Mouse (Mus musculus): ENCODE data around the gene Fjx1. TPM values are rescaled to one million over a fixed set of nuclear protein-coding genes. Genes with fewer than 3 reads are reported as not detected.

The Fjx1 gene
- polyA plus RNA-seq, 1 experiment, result not detected

DNA sequence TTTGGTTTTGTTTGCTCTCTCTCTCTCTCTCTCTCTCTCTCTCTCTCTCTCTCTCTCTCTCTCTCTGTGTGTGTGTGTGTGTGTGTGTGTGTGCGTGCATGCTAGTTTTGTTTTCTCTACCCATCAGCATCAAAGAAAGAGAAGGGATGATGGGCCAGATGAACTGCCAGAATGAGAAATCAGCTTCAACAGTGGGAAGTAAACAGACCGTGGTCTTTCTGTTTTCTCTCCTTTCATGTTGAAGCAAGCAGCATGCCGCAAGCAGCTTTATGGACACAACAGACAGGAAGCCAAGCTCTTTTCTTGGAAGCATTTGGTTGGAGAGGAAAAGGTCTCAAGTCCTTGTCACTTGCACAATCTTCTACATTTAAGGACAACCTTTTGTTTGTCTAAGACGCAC lies 21.2 kb downstream of the Fjx1 start:
- Histone ChIP-seq H3K27ac (ENCODE audit: insufficient read depth, low read depth, low read length) (no peak overlapping the region), H3K4me3 (ENCODE audit: insufficient read depth, low read length) (no peak overlapping the region), H3K4me1 (ENCODE audit: control insufficient read depth, insufficient read depth, low read length) (no peaks in the 10 kb centered on the region)
- TF ChIP-seq POLR2A (IDR thresholded peaks at IDR 0.05; ENCODE audit: borderline replicate concordance, low read depth, low read length), result no peak
- TF ChIP-seq CTCF (IDR thresholded peaks at IDR 0.05; ENCODE audit: low read depth, low read length), result no peak

DNA sequence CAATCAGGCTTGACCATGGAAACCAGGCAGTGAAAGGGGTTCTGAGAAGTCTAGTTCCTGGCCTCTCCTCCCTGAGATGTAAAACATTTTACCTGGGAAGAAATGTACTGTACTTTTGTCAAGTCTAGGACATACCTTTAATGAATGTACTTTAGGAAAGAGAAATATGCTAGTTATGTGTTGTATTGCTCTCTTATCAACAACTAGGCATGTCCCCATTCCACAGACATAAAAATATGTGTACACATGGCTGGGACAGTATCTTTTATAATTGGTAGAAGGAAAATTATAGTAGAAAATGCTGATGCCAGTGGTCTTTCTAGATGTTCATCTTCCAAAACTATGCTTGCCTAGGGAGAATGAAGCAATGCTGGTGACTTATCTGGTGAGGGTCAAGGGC lies 24.3 kb downstream of the Fjx1 start:
- Histone ChIP-seq H3K4me3 (ENCODE audit: insufficient read depth, low read length) (no peak overlapping the region), H3K4me1 (ENCODE audit: control insufficient read depth, insufficient read depth, low read length) (no peaks in the 10 kb centered on the region), H3K27ac (ENCODE audit: insufficient read depth, low read depth, low read length) (no peak overlapping the region)
- TF ChIP-seq CTCF (IDR thresholded peaks at IDR 0.05; ENCODE audit: low read depth, low read length), result no peak
- TF ChIP-seq POLR2A (IDR thresholded peaks at IDR 0.05; ENCODE audit: borderline replicate concordance, low read depth, low read length), result no peak

DNA sequence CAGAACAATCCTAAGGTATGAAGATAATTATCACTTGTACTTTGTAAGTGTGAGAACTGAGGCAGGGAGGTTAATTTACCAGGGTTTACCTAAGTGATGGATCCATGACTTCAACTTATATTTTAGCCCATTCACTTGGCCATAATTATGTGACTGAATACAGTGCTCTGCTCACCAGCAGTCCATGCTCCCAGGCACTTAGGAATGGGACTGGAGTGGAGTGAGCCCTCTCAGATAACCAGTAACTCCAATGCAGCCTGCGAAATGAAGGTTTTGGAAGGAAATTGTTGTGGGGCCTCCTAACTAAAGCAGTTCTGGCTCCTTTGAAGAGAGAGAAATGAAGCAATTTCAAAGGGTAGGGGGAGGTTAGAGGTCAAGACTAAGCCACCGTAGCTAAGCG lies 25.9 kb downstream of the Fjx1 start:
- TF ChIP-seq CTCF (IDR thresholded peaks at IDR 0.05; ENCODE audit: low read depth, low read length) (no peak), POLR2A (IDR thresholded peaks at IDR 0.05; ENCODE audit: borderline replicate concordance, low read depth, low read length) (no peak)
- H3K27ac ChIP-seq (ENCODE audit: insufficient read depth, low read depth, low read length), result no peak overlapping the region
- no peaks in the 10 kb centered on the region for H3K4me1 ChIP-seq (ENCODE audit: control insufficient read depth, insufficient read depth, low read length)
- H3K4me3 ChIP-seq (ENCODE audit: insufficient read depth, low read length), result no peak overlapping the region

DNA sequence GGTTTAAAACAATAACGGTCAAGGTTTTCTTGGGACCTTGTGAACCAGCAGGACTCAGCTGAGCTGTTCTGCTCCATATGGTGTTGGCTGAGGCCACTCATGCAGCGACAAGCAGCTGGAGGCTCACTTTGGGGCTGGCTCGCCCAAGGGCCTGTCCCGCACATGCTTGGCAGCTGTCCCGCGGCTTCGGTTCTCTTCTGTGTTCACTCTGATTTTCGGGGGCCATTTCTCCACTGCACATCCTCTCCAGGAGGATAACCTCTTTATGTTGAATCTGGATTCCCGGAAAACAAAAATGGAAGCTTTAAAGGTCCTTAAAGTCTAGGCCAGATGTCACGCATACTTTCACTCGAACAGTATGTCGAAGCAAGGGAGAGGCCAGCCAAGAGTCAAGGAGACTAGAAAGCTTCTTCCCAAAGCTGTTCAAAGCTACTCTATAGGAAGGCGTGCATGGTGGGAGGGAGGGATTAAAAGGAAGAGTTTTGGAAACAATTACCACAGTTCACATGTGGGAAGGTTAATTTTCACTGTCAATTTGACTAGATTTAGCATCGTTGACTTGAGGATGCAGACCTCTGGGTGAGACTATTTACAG lies 36.1 kb downstream of the Fjx1 start:
- TF ChIP-seq POLR2A (IDR thresholded peaks at IDR 0.05; ENCODE audit: borderline replicate concordance, low read depth, low read length), result no peak
- no peak for TF ChIP-seq CTCF (IDR thresholded peaks at IDR 0.05; ENCODE audit: low read depth, low read length)
- Histone ChIP-seq H3K4me1 (ENCODE audit: control insufficient read depth, insufficient read depth, low read length) (no peaks in the 10 kb centered on the region), H3K27ac (ENCODE audit: insufficient read depth, low read depth, low read length) (no peak overlapping the region), H3K4me3 (ENCODE audit: insufficient read depth, low read length) (no peak overlapping the region)

DNA sequence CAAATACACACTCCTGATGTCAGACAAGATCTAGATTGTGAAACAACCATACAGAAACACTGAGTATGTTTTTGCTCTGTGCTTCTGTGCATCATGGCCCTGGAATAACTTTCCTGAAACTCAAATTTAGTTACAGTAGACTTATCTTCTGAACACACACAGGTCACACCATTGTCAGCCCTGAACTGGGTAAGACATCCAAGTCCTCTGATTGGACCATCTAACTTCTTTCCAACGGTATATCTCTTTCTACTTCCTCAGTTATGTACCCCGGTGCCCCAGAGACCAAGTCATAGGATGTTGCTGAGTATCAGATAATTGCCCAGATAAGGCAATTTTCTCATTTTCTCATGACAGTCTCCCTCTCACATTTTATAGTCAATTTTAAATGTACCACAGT lies 39.6 kb downstream of the Fjx1 start:
- no peak for TF ChIP-seq POLR2A (IDR thresholded peaks at IDR 0.05; ENCODE audit: borderline replicate concordance, low read depth, low read length)
- TF ChIP-seq CTCF (IDR thresholded peaks at IDR 0.05; ENCODE audit: low read depth, low read length), result no peak
- H3K4me3 ChIP-seq (ENCODE audit: insufficient read depth, low read length), result no peak overlapping the region
- H3K4me1 ChIP-seq (ENCODE audit: control insufficient read depth, insufficient read depth, low read length), result 0 out of 2 replicates have a peak, but pooled peaks cover 3% of the 10 kb centered on the region
- H3K27ac ChIP-seq (ENCODE audit: insufficient read depth, low read depth, low read length), result no peak overlapping the region

DNA sequence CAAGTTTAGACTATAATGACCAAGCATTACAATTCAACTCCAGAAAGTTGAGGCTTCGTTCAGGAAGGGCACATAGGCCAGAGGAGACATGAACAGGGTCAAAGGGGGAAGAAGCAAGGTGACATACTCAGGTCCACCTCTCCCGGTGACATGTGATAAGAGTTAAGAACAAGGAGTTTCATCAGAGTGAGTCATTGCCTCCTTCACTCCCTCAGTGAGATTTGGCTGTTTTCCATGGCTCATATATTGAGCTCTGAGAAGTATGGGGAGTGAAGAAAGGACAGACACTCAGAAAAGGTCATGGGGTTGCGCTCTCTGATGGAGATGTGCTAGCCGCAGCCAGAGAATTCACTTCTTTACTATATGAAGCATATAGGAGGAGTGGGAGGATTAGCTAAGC lies 41.7 kb downstream of the Fjx1 start:
- 0 out of 2 replicates have a peak, but pooled peaks cover 3% of the 10 kb centered on the region for H3K4me1 ChIP-seq (ENCODE audit: control insufficient read depth, insufficient read depth, low read length)
- H3K4me3 ChIP-seq (ENCODE audit: insufficient read depth, low read length), result no peak overlapping the region
- no peak overlapping the region for H3K27ac ChIP-seq (ENCODE audit: insufficient read depth, low read depth, low read length)
- no peak for TF ChIP-seq POLR2A (IDR thresholded peaks at IDR 0.05; ENCODE audit: borderline replicate concordance, low read depth, low read length)
- no peak for TF ChIP-seq CTCF (IDR thresholded peaks at IDR 0.05; ENCODE audit: low read depth, low read length)

DNA sequence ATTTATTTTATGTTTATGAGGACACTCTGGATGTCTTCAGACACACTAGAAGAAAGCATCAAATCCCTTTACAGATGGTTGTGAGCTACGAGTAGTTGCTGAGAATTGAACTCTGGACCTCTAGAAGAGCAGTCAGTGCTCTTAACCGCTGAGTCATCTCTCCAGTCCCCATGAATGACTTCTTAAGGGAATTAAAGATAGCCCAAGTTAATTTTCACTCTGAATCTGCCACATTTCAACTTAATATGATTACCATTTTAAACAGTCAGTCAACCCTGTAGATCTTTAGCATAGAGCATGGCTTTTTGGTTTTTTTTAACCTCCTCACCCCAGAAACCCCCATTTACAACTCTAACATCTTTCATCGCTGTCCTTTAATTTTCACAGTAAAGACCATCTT lies 42.6 kb downstream of the Fjx1 start:
- H3K27ac ChIP-seq (ENCODE audit: insufficient read depth, low read depth, low read length), result no peak overlapping the region
- TF ChIP-seq CTCF (IDR thresholded peaks at IDR 0.05; ENCODE audit: low read depth, low read length) (no peak), POLR2A (IDR thresholded peaks at IDR 0.05; ENCODE audit: borderline replicate concordance, low read depth, low read length) (no peak)

DNA sequence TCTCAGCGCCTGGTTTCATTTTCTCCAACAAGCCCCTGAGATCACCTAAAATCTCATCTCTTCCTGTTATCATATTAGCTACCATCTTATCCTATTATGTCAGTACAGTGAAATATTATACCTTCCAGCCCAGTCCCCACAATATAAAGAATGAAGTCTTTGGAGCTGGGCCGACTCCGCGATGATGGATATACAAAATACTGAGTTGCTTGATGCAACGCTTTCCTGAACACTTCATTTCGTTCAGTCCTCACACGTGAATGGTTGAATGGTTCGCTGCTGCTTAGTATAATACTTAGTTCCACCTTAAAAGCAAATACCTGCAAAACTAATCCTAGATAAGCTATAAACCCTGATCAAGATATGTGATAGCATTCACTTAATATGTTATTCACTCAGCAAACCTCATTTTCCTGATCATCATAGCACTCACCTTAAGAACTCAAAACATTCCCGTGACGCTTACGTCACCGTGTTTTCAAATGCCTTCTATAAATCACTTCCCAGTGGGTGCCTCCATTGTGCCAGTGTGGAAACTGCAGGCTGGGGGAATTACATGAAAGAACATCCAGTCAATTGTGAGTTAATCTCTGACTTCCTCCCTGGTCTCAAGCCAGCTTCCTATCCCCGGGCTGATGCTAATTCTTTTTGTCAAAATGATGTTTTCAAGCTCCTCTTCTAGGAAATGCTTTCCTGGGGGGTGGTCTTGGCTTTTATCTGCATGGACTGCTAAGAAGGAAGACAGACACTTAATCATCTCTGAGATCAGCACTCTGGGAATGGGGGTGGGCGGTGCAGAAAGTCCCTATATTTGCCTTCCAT lies 44.7 kb downstream of the Fjx1 start, which contains the start of gene Trim44:
Gene Trim44 (minus strand): TSS at position 466 of the 822 bp plus-strand sequence.
- H3K4me3 ChIP-seq (ENCODE audit: insufficient read depth, low read length), result no peak within 1 kb of the TSS
- TF ChIP-seq CTCF (IDR thresholded peaks at IDR 0.05; ENCODE audit: low read depth, low read length) (no peak), POLR2A (IDR thresholded peaks at IDR 0.05; ENCODE audit: borderline replicate concordance, low read depth, low read length) (no peak)
- 0 out of 2 replicates have a peak, but pooled peaks cover 3% of the 10 kb centered on the region for H3K4me1 ChIP-seq (ENCODE audit: control insufficient read depth, insufficient read depth, low read length)
- H3K27ac ChIP-seq (ENCODE audit: insufficient read depth, low read depth, low read length), result no peak within 1 kb of the TSS

More for the DNA sequence above, 42.6 kb downstream of the Fjx1 start:
- 0 out of 2 replicates have a peak, but pooled peaks cover 3% of the 10 kb centered on the region for H3K4me1 ChIP-seq (ENCODE audit: control insufficient read depth, insufficient read depth, low read length)
- no peak overlapping the region for H3K4me3 ChIP-seq (ENCODE audit: insufficient read depth, low read length)

DNA sequence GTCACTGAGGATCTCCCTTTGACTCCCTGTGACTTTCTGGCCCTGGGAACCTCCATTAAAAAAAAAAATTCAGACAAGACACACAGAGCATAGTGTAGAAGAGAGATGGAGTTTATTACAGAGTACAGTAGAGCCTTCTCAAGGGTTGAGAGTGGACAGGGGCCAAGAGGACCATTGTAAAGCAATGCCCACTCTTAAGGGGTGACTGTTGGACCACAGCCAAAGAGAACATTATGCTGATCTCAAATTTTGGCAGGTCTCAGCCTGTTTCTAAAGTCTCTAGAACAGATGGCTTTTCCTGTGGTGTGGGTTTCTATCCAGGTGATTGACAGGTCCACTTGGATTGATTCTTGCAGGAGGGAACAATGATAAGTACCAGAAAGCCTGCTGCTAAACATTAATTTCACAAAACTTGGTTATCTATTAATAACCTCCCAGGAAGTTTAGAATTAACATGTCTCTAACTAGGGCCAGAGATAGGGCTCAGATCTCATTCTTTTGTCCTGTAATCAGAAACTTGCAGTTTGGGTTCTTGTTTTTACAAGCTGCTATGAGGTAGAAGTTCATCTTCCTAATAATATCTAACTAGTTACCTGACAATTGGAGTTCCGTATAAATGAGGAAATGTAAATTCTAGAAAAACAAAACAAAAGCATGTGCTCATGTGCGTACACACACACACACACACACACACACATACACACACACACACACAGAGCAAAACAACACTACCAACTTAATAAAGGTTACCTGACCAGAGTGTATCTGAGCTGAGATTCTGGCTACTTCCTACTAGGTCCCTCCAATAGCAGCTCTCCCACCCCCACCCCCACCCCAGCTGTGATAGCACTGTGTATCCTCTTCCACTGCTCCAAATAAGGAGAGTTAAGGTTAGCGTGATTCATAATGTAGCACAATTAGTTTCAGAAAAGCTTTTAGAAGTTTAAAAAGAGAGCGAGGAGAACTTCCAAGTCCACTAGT lies 45.7 kb downstream of the Fjx1 start:
- Histone ChIP-seq H3K4me3 (ENCODE audit: insufficient read depth, low read length) (no peak overlapping the region), H3K27ac (ENCODE audit: insufficient read depth, low read depth, low read length) (no peak overlapping the region), H3K4me1 (ENCODE audit: control insufficient read depth, insufficient read depth, low read length) (0 out of 2 replicates have a peak, but pooled peaks cover 3% of the 10 kb centered on the region)
- TF ChIP-seq POLR2A (IDR thresholded peaks at IDR 0.05; ENCODE audit: borderline replicate concordance, low read depth, low read length) (no peak), CTCF (IDR thresholded peaks at IDR 0.05; ENCODE audit: low read depth, low read length) (no peak)

Measured in bone marrow macrophage, adult 2 months (primary cell).